Comparison of ENCODE assay signal across 25 mouse cellular contexts in genomic region chr6:23809344-23809743, GRCm38 (mm10). TPM values are rescaled to one million over a fixed set of nuclear protein-coding genes. Genes with fewer than 3 reads are reported as not detected.
DNase-seq lines count a peak whose midpoint lies in the region; ATAC-seq lines count a peak whose summit lies in the region.
"Had no signal": no experiment of that assay in that cellular context is flagged by ENCODE, and none has a peak within 500 bp of the region (broad histone marks: within the 10 kb centered on the region; RNA-seq: fewer than 3 reads in every experiment).

No protein-coding gene starts in this region.

- no peak overlapping the region for H3K4me2 ChIP-seq in hindbrain, embryonic 16.5 days (ENCODE audit: low read length)
- no peak overlapping the region for H3K4me2 ChIP-seq in hindbrain, embryonic 11.5 days (replicated peaks; ENCODE audit: low read depth, low read length)
- no peak overlapping the region for H3K4me2 ChIP-seq in neural tube, embryonic 14.5 days (ENCODE audit: low read depth, low read length)
- H3K4me2 ChIP-seq: embryonic facial prominence, embryonic 13.5 days; heart, embryonic 12.5 days; liver, embryonic 12.5 days; midbrain, embryonic 11.5 days; neural tube, embryonic 12.5 days; stomach, embryonic 15.5 days had no signal

- 74% methylated on average over 6 of the region's 6 CpGs for WGBS in hindbrain, embryonic 16.5 days
- WGBS in hindbrain, embryonic 11.5 days = 86% methylated on average over 6 of the region's 6 CpGs
- 73% methylated on average over 6 of the region's 6 CpGs for WGBS in neural tube, embryonic 14.5 days

- H3K27ac ChIP-seq in hindbrain, embryonic 16.5 days (ENCODE audit: low read depth, low read length) = no peak overlapping the region
- no peak overlapping the region for H3K27ac ChIP-seq in hindbrain, embryonic 11.5 days (ENCODE audit: low read depth, low read length)
- H3K27ac ChIP-seq in neural tube, embryonic 14.5 days (ENCODE audit: low read depth, low read length) = no peak overlapping the region
- H3K27ac ChIP-seq: embryonic facial prominence, embryonic 13.5 days; heart, adult 2 months; layer of hippocampus, adult 2 months; liver, embryonic 12.5 days; neural tube, embryonic 12.5 days; stomach, embryonic 15.5 days had no signal

- H3K4me1 ChIP-seq in hindbrain, embryonic 16.5 days (ENCODE audit: control insufficient read depth, insufficient read depth, low read depth, low read length) = no peaks in the 10 kb centered on the region
- H3K4me1 ChIP-seq in hindbrain, embryonic 11.5 days (replicated peaks; ENCODE audit: control insufficient read depth, insufficient read depth, low read length) = no peaks in the 10 kb centered on the region
- no peaks in the 10 kb centered on the region for H3K4me1 ChIP-seq in neural tube, embryonic 14.5 days (ENCODE audit: control insufficient read depth, insufficient read depth, low read length)
- H3K4me1 ChIP-seq: embryonic facial prominence, embryonic 13.5 days; heart, embryonic 12.5 days; liver, embryonic 12.5 days; neural tube, embryonic 12.5 days; stomach, embryonic 15.5 days had no signal

- H3K36me3 ChIP-seq in hindbrain, embryonic 16.5 days (ENCODE audit: control insufficient read depth, insufficient read depth, low read length) = no peaks in the 10 kb centered on the region
- H3K36me3 ChIP-seq in hindbrain, embryonic 11.5 days (ENCODE audit: control insufficient read depth, insufficient read depth, low read length) = no peaks in the 10 kb centered on the region
- no peaks in the 10 kb centered on the region for H3K36me3 ChIP-seq in neural tube, embryonic 14.5 days (ENCODE audit: control insufficient read depth, insufficient read depth, low read length)
- H3K36me3 ChIP-seq: embryonic facial prominence, embryonic 13.5 days; heart, embryonic 12.5 days; liver, embryonic 12.5 days; neural tube, embryonic 12.5 days; stomach, embryonic 15.5 days had no signal

- H3K9ac ChIP-seq in hindbrain, embryonic 16.5 days (ENCODE audit: low read depth, low read length) = no peak overlapping the region
- H3K9ac ChIP-seq in hindbrain, embryonic 11.5 days (ENCODE audit: low read depth, low read length) = no peak overlapping the region
- no peak overlapping the region for H3K9ac ChIP-seq in neural tube, embryonic 14.5 days (replicated peaks; ENCODE audit: low read depth, low read length)
- H3K9ac ChIP-seq: embryonic facial prominence, embryonic 13.5 days; heart, embryonic 12.5 days; liver, embryonic 12.5 days; liver, postnatal 0 days; neural tube, embryonic 12.5 days; stomach, embryonic 15.5 days had no signal

- ATAC-seq in hindbrain, embryonic 16.5 days = peak; percentile 30; the same call in 1 of the 2 replicates
- ATAC-seq in hindbrain, embryonic 11.5 days (ENCODE audit: low FRiP score) = no peak
- peak; percentile 38; the same call in 1 of the 2 replicates for ATAC-seq in neural tube, embryonic 14.5 days (ENCODE audit: low read depth)
- ATAC-seq: liver, embryonic 12.5 days; liver, postnatal 0 days; Patski had no signal

- H3K4me3 ChIP-seq in hindbrain, embryonic 16.5 days (ENCODE audit: low read length) = no peak overlapping the region
- H3K4me3 ChIP-seq in hindbrain, embryonic 11.5 days (ENCODE audit: low read depth, low read length) = no peak overlapping the region
- H3K4me3 ChIP-seq in neural tube, embryonic 14.5 days (ENCODE audit: low read depth, low read length) = no peak overlapping the region
- H3K4me3 ChIP-seq: embryonic facial prominence, embryonic 13.5 days; erythroblast, embryonic 14.5 days; heart, adult 2 months; heart, embryonic 12.5 days; layer of hippocampus, adult 2 months; liver, embryonic 12.5 days; neural tube, embryonic 12.5 days; stomach, embryonic 15.5 days had no signal

- peak; percentile 34 to 43 for DNase-seq in cerebellum, postnatal 25 days
- DNase-seq in cerebellum, adult 8-10 months = no peak
- DNase-seq in hindbrain, embryonic 11.5 days (ENCODE audit: low spot score) = no peak
- DNase-seq in neural tube, embryonic 10.5 days (ENCODE audit: extremely low spot score, low spot score) = no peak
- no peak for DNase-seq in natural killer cell, adult 2 months (ENCODE audit: low spot score in 2 of 2)
- DNase-seq: adrenal gland, postnatal 10 days; cerebellum, adult 11-12 months; heart, adult 2 months; heart, postnatal 4 days; kidney, adult 11 months; kidney, postnatal 14 days; liver, postnatal 0 days; lung, postnatal 36 days; right cerebral cortex, postnatal 25 days had no signal

- no peaks in the 10 kb centered on the region for H3K9me3 ChIP-seq in hindbrain, embryonic 16.5 days (ENCODE audit: control insufficient read depth, low read length)
- H3K9me3 ChIP-seq in hindbrain, embryonic 11.5 days (ENCODE audit: control insufficient read depth, low read length) = no peaks in the 10 kb centered on the region
- no peaks in the 10 kb centered on the region for H3K9me3 ChIP-seq in neural tube, embryonic 14.5 days (ENCODE audit: control insufficient read depth, low read length)
- H3K9me3 ChIP-seq: embryonic facial prominence, embryonic 13.5 days; liver, embryonic 12.5 days; neural tube, embryonic 12.5 days; stomach, embryonic 15.5 days had no signal

- H3K27me3 ChIP-seq in hindbrain, embryonic 16.5 days (replicated peaks; ENCODE audit: control insufficient read depth, insufficient read depth, low read length) = no peaks in the 10 kb centered on the region
- H3K27me3 ChIP-seq in hindbrain, embryonic 11.5 days (ENCODE audit: control insufficient read depth, insufficient read depth, low read length) = no peaks in the 10 kb centered on the region
- no peaks in the 10 kb centered on the region for H3K27me3 ChIP-seq in neural tube, embryonic 14.5 days (ENCODE audit: control insufficient read depth, insufficient read depth, low read length)
- H3K27me3 ChIP-seq: embryonic facial prominence, embryonic 13.5 days; heart, embryonic 12.5 days; liver, embryonic 12.5 days; neural tube, embryonic 12.5 days; Patski; stomach, embryonic 15.5 days had no signal

RNA-seq across cellular contexts. Expression of gene Cadps2, which starts 29.9 kb away (rescaled TPM):
- 12.0 and 12.4 TPM in 2 replicates for polyA plus RNA-seq in hindbrain, embryonic 16.5 days (2015; fragmentation: Nextera tagmentation; extraction: Ambion mirVana)
- 2.2 and 2.4 TPM in 2 replicates for polyA plus RNA-seq in hindbrain, embryonic 11.5 days (2014; fragmentation: Nextera tagmentation; extraction: Ambion mirVana)
- polyA plus RNA-seq in neural tube, embryonic 14.5 days (2014; fragmentation: Nextera tagmentation; extraction: Ambion mirVana) = 11.8 and 14.2 TPM in 2 replicates
- polyA plus RNA-seq: erythroblast, embryonic 14.5 days had no signal

Comparison
In these comparisons a context has a peak if more than half of its experiments do, and no peak if none do; other contexts are left out.
1. DNase-seq: peak in cerebellum, postnatal 25 days (2 of 2); none in cerebellum, adult 8-10 months (single experiment), hindbrain, embryonic 11.5 days (single experiment), neural tube, embryonic 10.5 days (single experiment) and natural killer cell, adult 2 months (0 of 2).